Mouse (Mus musculus) adrenal gland, postnatal 0 days (tissue): Measurements from ENCODE around the gene A3galt2. TPM values are rescaled to one million over a fixed set of nuclear protein-coding genes. Genes with fewer than 3 reads are reported as not detected.

Source experiments
- polyA plus RNA-seq: library from polyadenylated mRNA; unstranded; fragments of >200 nt; fragmentation: Nextera tagmentation; extraction: Ambion mirVana; gene quantifications from 2 replicates; pipeline ENCODE4 v1.2.1, GENCODE M21; 2015

The A3galt2 gene
- 0.03 TPM in 1 of 2 replicates, not detected in the other for polyA plus RNA-seq

DNA sequence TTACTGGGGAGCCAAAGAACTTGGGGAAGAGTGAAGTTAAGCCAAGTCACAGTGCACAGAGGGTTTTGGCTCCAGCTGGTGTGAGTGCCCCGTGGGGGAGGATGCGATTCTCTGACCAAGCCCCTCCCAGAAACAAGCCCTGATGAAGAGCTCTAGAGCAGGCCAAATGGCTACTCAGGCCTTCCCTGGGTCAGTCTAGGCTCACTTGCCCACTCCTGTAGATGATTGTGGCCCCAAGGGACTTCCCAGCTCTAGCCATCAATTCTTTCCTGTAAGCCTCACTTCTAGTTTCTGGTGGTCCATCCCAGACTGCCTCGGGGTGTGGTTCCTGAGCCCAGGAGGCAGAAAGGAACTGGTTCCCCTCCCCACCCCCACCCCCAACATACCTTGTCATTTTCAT is at the start of gene A3galt2:
A3galt2 (plus strand) TSS at position 301 of the 400 bp plus-strand sequence.

GRCm38 (mm10) chr4:128806043-128806826 is 51.1 kb downstream of the A3galt2 start, which contains the start of gene Zfp362:
Gene Zfp362 (minus strand): TSS chr4:128806045.

Other genes starting within 250 kb of the A3galt2 start
- gene Zscan20, start 145.3 kb upstream of the A3galt2 start, polyA plus RNA-seq = 0.93 and 2.1 TPM in 2 replicates
- 0.39 and 0.90 TPM in 2 replicates for gene Tlr12, start 136.7 kb upstream of the A3galt2 start, polyA plus RNA-seq
- gene Phc2, start 100.7 kb upstream of the A3galt2 start, polyA plus RNA-seq = 49.6 and 50.2 TPM in 2 replicates
- 27.0 and 30.2 TPM in 2 replicates for gene Zfp362, start 50.7 kb downstream of the A3galt2 start, polyA plus RNA-seq
- 6.5 and 11.3 TPM in 2 replicates for gene Trim62, start 128.2 kb downstream of the A3galt2 start, polyA plus RNA-seq
- gene Azin2, start 207.1 kb downstream of the A3galt2 start, polyA plus RNA-seq = 82.8 and 84.8 TPM in 2 replicates
- gene Ak2, start 236.6 kb downstream of the A3galt2 start, polyA plus RNA-seq = 102 and 158 TPM in 2 replicates